Mouse (Mus musculus): ENCODE data around the gene Hspb3. TPM values are rescaled to one million over a fixed set of nuclear protein-coding genes. Genes with fewer than 3 reads are reported as not detected.
A peak's percentile ranks its signal among the peaks of the same experiment; 100 is the strongest.

Hspb3 gene
- polyA plus RNA-seq, 1 experiment from 2014 or later: 1.4 TPM

DNA sequence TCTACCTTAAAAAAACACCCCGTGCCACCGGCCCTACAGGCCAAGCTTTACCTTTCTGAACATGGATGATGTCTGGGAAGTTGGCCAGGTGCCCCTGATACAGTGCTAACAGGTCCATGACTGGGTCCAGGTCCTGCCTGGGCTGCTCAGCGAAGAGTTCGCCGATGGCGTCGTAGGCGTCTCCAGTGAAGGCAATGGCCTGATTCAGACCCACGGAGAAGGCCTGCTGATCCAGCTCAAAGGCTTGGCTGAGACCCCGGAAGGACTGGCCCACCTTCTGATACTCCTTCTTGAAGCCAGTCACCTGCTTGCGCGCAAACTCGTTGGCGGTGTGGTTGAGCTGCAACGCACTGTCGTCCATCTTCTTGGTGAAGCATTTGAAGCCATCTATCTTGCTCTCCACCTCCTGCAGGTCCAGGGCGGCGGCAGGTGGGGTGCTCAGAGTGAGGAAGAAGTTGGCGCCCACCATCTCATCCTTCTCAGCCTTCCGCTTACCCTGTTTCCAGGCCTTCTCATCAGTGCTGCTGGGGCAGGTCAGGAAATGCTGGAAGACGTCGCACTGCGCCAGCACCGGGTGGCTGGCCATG is 46.6 kb downstream of the Hspb3 start:
- no peaks in the 10 kb centered on the region for H3K9me3 ChIP-seq (replicated peaks; ENCODE audit: control insufficient read depth, low read length)
- WGBS: 56% methylated on average over 24 of the region's 24 CpGs
- ATAC-seq (replicated peaks; ENCODE audit: insufficient number of reproducible peaks, low FRiP score, low TSS enrichment, low read depth): no peak
- H3K27me3 ChIP-seq (ENCODE audit: control insufficient read depth, insufficient read depth, low read length): no peaks in the 10 kb centered on the region
- H3K4me3 ChIP-seq (ENCODE audit: low read depth, low read length): peak overlapping the region; percentile 82
- H3K27ac ChIP-seq (replicated peaks; ENCODE audit: low read depth, low read length): no peak overlapping the region
- no peak for DNase-seq (ENCODE audit: low spot score)
- peaks cover 9% of the 10 kb centered on the region for H3K4me1 ChIP-seq (ENCODE audit: control insufficient read depth, insufficient read depth, low read length)
- peak overlapping the region; percentile 72 for H3K9ac ChIP-seq (replicated peaks; ENCODE audit: low read length)
- peak overlapping the region; percentile 97 for H3K4me2 ChIP-seq (ENCODE audit: low read depth, low read length)
- H3K36me3 ChIP-seq (replicated peaks; ENCODE audit: control insufficient read depth, insufficient read depth, low read depth, low read length): no peaks in the 10 kb centered on the region

DNA sequence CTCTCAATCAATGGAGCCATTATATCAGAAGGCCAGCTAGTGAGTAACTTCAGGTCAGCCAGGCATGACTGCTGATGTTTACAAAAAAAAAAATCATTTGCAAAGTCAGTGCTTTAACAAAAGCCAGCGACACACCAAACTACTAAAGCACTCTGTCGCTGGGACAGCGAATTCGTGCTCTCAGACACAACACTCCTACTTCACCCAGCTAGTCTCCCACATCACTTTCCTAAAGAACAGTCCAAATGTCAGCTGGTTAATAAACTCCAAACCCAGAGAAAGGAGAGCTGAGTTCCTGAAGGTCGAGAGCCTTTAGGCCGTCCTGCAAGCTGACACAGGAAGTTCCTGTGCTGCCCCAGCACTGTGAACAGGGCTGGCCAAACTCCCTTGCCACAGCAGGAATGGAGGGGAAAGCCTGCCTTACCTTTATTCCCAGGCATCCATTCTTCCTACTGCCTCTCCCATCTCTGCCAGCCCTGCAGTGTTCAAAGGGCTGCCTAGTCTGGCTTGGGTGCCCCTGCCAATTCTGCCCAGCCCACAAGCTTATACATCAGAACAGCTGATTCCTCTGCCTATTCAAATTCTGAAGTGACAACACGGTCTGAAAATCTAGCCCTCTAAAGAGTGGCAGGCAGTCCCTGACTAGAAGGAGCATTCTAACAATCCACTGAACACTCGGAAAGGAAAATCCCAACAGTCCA is 47.4 kb downstream of the Hspb3 start:
- H3K27ac ChIP-seq (replicated peaks; ENCODE audit: low read depth, low read length): no peak overlapping the region
- DNase-seq (ENCODE audit: low spot score): peak; percentile 27

DNA sequence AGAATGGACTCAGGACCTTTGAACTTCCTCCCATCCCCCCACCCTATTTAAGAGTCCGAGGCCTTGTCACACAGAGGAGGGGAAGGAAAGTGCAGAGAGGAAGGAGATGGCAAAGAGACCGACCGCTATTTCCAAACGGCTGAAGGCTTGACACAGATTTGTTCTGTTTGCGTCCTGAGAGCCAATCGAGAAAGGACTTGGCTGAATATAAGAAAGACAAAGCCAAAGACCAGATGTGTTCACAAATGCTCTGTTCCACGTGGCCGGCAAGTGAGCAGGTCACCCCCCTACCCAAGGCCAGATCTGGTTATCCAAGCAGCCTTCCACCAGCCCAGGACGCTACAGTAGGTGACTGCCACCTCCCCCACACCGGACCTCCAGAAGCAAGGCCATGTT is 47.9 kb downstream of the Hspb3 start:
- Histone ChIP-seq H3K4me1 (ENCODE audit: control insufficient read depth, insufficient read depth, low read length) (peaks cover 9% of the 10 kb centered on the region), H3K4me2 (ENCODE audit: low read depth, low read length) (peak overlapping the region; percentile 97), H3K27ac (replicated peaks; ENCODE audit: low read depth, low read length) (no peak overlapping the region; the same call in 1 of the 2 replicates), H3K9ac (replicated peaks; ENCODE audit: low read length) (peak overlapping the region; percentile 72), H3K36me3 (replicated peaks; ENCODE audit: control insufficient read depth, insufficient read depth, low read depth, low read length) (no peaks in the 10 kb centered on the region), H3K27me3 (ENCODE audit: control insufficient read depth, insufficient read depth, low read length) (no peaks in the 10 kb centered on the region), H3K4me3 (ENCODE audit: low read depth, low read length) (peak overlapping the region; percentile 82), H3K9me3 (replicated peaks; ENCODE audit: control insufficient read depth, low read length) (no peaks in the 10 kb centered on the region)
- ATAC-seq (replicated peaks; ENCODE audit: insufficient number of reproducible peaks, low FRiP score, low TSS enrichment, low read depth) (no peak), DNase-seq (ENCODE audit: low spot score) (peak; percentile 32)
- WGBS: 1% methylated on average over 10 of the region's 10 CpGs

More for the DNA sequence above, 47.4 kb downstream of the Hspb3 start:
- peak overlapping the region; percentile 97 for H3K4me2 ChIP-seq (ENCODE audit: low read depth, low read length)
- ATAC-seq (replicated peaks; ENCODE audit: insufficient number of reproducible peaks, low FRiP score, low TSS enrichment, low read depth): no peak
- H3K36me3 ChIP-seq (replicated peaks; ENCODE audit: control insufficient read depth, insufficient read depth, low read depth, low read length): no peaks in the 10 kb centered on the region
- 11% methylated on average over 8 of the region's 8 CpGs for WGBS
- no peaks in the 10 kb centered on the region for H3K27me3 ChIP-seq (ENCODE audit: control insufficient read depth, insufficient read depth, low read length)
- H3K4me1 ChIP-seq (ENCODE audit: control insufficient read depth, insufficient read depth, low read length): peaks cover 9% of the 10 kb centered on the region
- no peaks in the 10 kb centered on the region for H3K9me3 ChIP-seq (replicated peaks; ENCODE audit: control insufficient read depth, low read length)
- peak overlapping the region; percentile 72 for H3K9ac ChIP-seq (replicated peaks; ENCODE audit: low read length)
- H3K4me3 ChIP-seq (ENCODE audit: low read depth, low read length): peak overlapping the region; percentile 82

DNA sequence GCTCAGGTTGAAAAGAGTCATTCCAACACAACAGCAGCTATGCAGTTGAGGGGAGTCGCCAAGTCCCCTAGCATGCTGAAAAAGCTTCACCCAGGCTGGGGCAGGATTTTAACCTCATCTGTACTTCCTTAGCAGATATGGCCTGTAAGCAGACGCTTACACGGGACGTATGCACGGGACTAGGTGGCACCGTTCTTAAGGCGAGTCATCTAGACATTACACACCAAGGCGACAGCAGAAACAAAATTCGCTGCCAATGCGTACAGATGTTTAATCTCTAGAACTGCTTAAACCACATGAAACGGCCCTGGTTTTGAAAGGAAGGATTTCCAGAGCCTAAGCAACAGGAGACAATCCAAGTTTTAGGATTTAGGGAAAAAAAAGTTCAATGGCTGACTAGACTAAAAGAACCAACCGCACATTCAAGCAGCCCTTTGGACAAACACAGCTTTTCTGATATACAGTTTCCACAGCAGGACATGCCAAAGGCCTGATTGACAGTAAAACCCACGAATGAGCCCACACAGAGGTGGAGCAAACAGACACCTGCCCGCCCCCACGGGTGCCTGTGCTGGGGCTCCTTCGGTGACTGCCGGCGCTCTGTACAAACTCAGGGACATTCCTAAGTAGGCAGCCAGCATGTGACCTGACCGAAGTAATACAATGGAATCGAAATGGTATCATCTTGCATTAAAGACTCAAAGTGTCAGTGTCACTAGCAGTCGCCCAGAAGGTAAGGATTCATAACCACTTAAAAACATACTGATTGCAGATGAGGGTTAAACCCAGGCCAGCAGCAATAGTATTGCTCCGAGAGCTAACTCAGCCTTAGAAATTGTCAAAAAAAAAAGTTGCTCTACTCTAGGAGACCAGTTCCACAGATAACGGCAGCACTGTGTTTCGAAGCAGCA is 48.6 kb downstream of the Hspb3 start:
- DNase-seq (ENCODE audit: low spot score): peak; percentile 84
- Histone ChIP-seq H3K4me2 (ENCODE audit: low read depth, low read length) (peak overlapping the region; percentile 97), H3K36me3 (replicated peaks; ENCODE audit: control insufficient read depth, insufficient read depth, low read depth, low read length) (no peaks in the 10 kb centered on the region), H3K4me3 (ENCODE audit: low read depth, low read length) (peak overlapping the region; percentile 82), H3K27me3 (ENCODE audit: control insufficient read depth, insufficient read depth, low read length) (no peaks in the 10 kb centered on the region), H3K27ac (replicated peaks; ENCODE audit: low read depth, low read length) (no peak overlapping the region; the same call in 1 of the 2 replicates), H3K9ac (replicated peaks; ENCODE audit: low read length) (peak overlapping the region; percentile 72), H3K9me3 (replicated peaks; ENCODE audit: control insufficient read depth, low read length) (no peaks in the 10 kb centered on the region), H3K4me1 (ENCODE audit: control insufficient read depth, insufficient read depth, low read length) (peaks cover 9% of the 10 kb centered on the region)
- 19% methylated on average over 24 of the region's 24 CpGs for WGBS
- no peak for ATAC-seq (replicated peaks; ENCODE audit: insufficient number of reproducible peaks, low FRiP score, low TSS enrichment, low read depth)

DNA sequence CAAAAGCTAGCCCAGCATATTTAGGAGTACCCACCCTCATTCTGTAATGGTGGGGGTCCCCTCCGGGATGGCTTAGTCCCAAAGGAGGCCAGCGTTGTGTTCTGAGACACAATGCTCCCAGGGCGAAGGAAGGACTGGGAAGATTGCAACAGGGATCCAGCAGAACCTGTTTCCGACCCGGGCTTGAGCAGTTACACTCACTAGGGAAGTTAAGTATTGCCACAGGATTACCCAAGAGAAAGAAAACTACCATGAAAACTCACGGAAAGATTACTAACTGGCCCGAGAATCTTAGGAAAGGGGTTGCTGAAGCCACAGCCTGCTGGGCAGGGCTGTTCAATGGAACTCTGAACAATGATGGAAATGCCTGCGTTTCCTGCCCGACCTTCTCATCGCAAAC is 49.6 kb downstream of the Hspb3 start:
- H3K9ac ChIP-seq (replicated peaks; ENCODE audit: low read length): no peak overlapping the region
- peak overlapping the region; percentile 82; the same call in 1 of the 2 replicates for H3K4me3 ChIP-seq (ENCODE audit: low read depth, low read length)
- no peak for DNase-seq (ENCODE audit: low spot score)
- H3K9me3 ChIP-seq (replicated peaks; ENCODE audit: control insufficient read depth, low read length): no peaks in the 10 kb centered on the region
- no peaks in the 10 kb centered on the region for H3K36me3 ChIP-seq (replicated peaks; ENCODE audit: control insufficient read depth, insufficient read depth, low read depth, low read length)
- peaks cover 9% of the 10 kb centered on the region for H3K4me1 ChIP-seq (ENCODE audit: control insufficient read depth, insufficient read depth, low read length)
- WGBS: 39% methylated on average over 10 of the region's 10 CpGs
- H3K27me3 ChIP-seq (ENCODE audit: control insufficient read depth, insufficient read depth, low read length): no peaks in the 10 kb centered on the region
- H3K27ac ChIP-seq (replicated peaks; ENCODE audit: low read depth, low read length): no peak overlapping the region
- ATAC-seq (replicated peaks; ENCODE audit: insufficient number of reproducible peaks, low FRiP score, low TSS enrichment, low read depth): no peak
- H3K4me2 ChIP-seq (ENCODE audit: low read depth, low read length): peak overlapping the region; percentile 24

- Histone ChIP-seq H3K4me1 (ENCODE audit: control insufficient read depth, insufficient read depth, low read length) (peaks cover 9% of the 10 kb centered on the region), H3K36me3 (replicated peaks; ENCODE audit: control insufficient read depth, insufficient read depth, low read depth, low read length) (no peaks in the 10 kb centered on the region), H3K27me3 (ENCODE audit: control insufficient read depth, insufficient read depth, low read length) (no peaks in the 10 kb centered on the region), H3K9ac (replicated peaks; ENCODE audit: low read length) (no peak overlapping the region), H3K27ac (replicated peaks; ENCODE audit: low read depth, low read length) (peak overlapping the region; percentile 23; the same call in 1 of the 2 replicates), H3K4me2 (ENCODE audit: low read depth, low read length) (peak overlapping the region; percentile 24), H3K4me3 (ENCODE audit: low read depth, low read length) (peak overlapping the region; percentile 5), H3K9me3 (replicated peaks; ENCODE audit: control insufficient read depth, low read length) (no peaks in the 10 kb centered on the region)
- 28% methylated on average over 12 of the region's 12 CpGs for whole genome bisulfite sequencing
- ATAC-seq (replicated peaks; ENCODE audit: insufficient number of reproducible peaks, low FRiP score, low TSS enrichment, low read depth) (no peak), DNase-seq (ENCODE audit: low spot score) (peak; percentile 75)
Observed at GRCm38 (mm10) chr13:113613341-113613740, 50.1 kb downstream of the Hspb3 start.

Measured in embryonic facial prominence, embryonic 11.5 days (tissue).